Mouse (Mus musculus) embryonic fibroblast, embryonic 13.5 days (primary cell): ENCODE data around the gene Dnajb2.

Experiments used
- CTCF ChIP-seq: IDR thresholded peaks from 2 replicates; pipeline ENCODE4 v1.5.1; 2011; ENCODE audit warnings: mild to moderate bottlenecking, control low read depth, low read length, moderate library complexity, borderline replicate concordance; ENCODE audit not compliant: insufficient read depth
- POLR2A ChIP-seq: IDR thresholded peaks from 2 replicates; pipeline ENCODE4 v1.6.1; 2011; ENCODE audit warnings: low read depth, mild to moderate bottlenecking, control low read depth, low read length, moderate library complexity

DNA sequence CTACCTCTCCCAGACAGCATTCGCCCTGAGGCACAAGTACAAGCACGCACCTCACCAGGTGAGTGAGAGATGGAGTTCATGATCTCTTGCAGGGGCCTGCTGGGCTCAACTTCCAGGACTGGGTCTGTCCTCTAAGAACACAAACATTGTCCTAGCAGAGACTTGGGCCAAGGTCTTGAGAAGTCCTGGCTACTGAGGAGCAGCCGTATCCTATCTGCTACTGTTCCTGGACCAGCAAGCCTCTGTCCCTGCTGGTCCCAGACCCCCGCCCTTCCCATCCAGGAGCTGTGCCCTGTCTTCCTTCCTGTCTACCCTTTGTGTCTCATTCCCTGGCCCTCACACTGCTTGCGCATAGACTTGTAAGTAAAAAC, 57.1 kb downstream of the Dnajb2 start:
- no peak for TF ChIP-seq CTCF
- TF ChIP-seq POLR2A, result no peak
